Comparison of ENCODE assay signal across 30 mouse cellular contexts in the genomic region with DNA sequence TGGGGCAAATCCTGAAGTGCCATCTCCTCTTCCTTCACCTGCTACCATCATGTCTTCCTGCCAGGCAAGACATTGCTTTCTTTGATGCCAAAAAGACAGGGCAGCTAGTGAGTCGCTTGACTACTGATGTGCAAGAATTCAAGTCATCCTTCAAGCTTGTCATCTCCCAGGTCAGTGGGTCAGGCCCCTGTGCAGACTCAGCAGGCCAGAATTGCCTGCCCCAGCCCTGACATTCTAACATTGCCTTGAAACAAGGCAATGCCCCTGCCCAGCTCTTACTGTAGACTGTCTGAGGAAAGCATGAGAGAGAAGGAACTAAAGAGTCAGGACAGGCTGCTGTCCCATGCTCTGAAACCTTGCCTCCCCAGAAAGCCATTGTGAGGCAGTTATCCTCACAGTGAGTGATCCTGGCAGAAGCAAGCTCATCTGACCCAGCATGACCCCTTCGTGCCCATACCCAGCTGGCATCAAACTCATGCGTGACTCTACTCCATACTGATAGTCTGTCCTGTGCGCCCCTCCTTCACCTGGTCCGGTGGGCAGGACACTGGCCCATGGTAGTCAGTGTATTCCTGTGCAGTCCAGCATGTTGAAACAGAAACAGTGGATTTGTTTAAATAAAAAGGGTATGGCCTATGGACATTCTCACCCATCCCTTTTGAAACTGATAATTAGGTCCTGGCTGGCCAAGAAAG. TPM values are rescaled to one million over a fixed set of nuclear protein-coding genes. Genes with fewer than 3 reads are reported as not detected.
"Had no signal": no experiment of that assay in that cellular context is flagged by ENCODE, and none has a peak within 500 bp of the region (broad histone marks: within the 10 kb centered on the region; RNA-seq: fewer than 3 reads in every experiment).

No protein-coding gene starts in this region.

- H3K4me1 ChIP-seq: heart, embryonic 13.5 days; hindbrain, embryonic 12.5 days; intestine, embryonic 15.5 days; limb, embryonic 13.5 days; limb, embryonic 15.5 days had no signal

- ATAC-seq: inflammation-experienced regulatory T-cells, adult 6 months; intestine, postnatal 0 days; liver, embryonic 12.5 days had no signal

- H3K4me2 ChIP-seq: heart, embryonic 11.5 days; heart, embryonic 13.5 days; heart, embryonic 15.5 days; hindbrain, embryonic 12.5 days; hindbrain, embryonic 14.5 days; intestine, embryonic 15.5 days; limb, embryonic 13.5 days; limb, embryonic 15.5 days; liver, embryonic 12.5 days had no signal

- H3K4me3 ChIP-seq: gastrocnemius, adult 2 months; heart, adult 2 months; heart, embryonic 13.5 days; heart, embryonic 15.5 days; hindbrain, embryonic 10.5 days; hindbrain, embryonic 12.5 days; intestine, embryonic 15.5 days; layer of hippocampus, adult 2 months; left cerebral cortex, adult 2 months; limb, embryonic 13.5 days; limb, embryonic 15.5 days; liver, embryonic 12.5 days had no signal

- H3K9me3 ChIP-seq: heart, embryonic 13.5 days; heart, embryonic 15.5 days; hindbrain, embryonic 10.5 days; hindbrain, embryonic 12.5 days; intestine, embryonic 15.5 days; limb, embryonic 13.5 days; limb, embryonic 15.5 days; liver, embryonic 12.5 days had no signal

- H3K27ac ChIP-seq: gastrocnemius, adult 2 months; heart, adult 2 months; heart, embryonic 13.5 days; heart, embryonic 15.5 days; hindbrain, embryonic 10.5 days; hindbrain, embryonic 12.5 days; hindbrain, embryonic 14.5 days; intestine, embryonic 15.5 days; layer of hippocampus, adult 2 months; left cerebral cortex, adult 2 months; limb, embryonic 13.5 days; limb, embryonic 15.5 days; liver, embryonic 12.5 days; liver, embryonic 14.5 days had no signal

- DNase-seq: gastrocnemius, postnatal 10 days; heart, adult 2 months; heart, postnatal 14 days; heart, postnatal 36 days; kidney, adult 18-20 months; kidney, adult 8-10 months; kidney, postnatal 10 days; kidney, postnatal 25 days; kidney, postnatal 4 days had no signal

- H3K27me3 ChIP-seq: heart, embryonic 13.5 days; heart, embryonic 15.5 days; hindbrain, embryonic 12.5 days; intestine, embryonic 15.5 days; limb, embryonic 13.5 days; limb, embryonic 15.5 days; liver, embryonic 12.5 days had no signal

- H3K9ac ChIP-seq: heart, embryonic 13.5 days; heart, embryonic 15.5 days; hindbrain, embryonic 12.5 days; hindbrain, embryonic 14.5 days; intestine, embryonic 15.5 days; limb, embryonic 13.5 days; limb, embryonic 15.5 days; liver, embryonic 12.5 days; liver, embryonic 14.5 days had no signal

RNA-seq across cellular contexts. Expression of a gene that starts 12.1 kb away (rescaled TPM):
- total RNA-seq: granulocyte monocyte progenitor cell, adult 5-6 weeks; heart, postnatal 36 days; layer of hippocampus, postnatal 10 days; left cerebral cortex, postnatal 14 days; left cerebral cortex, postnatal 4 days; liver, adult 2 months had no signal
- polyA plus RNA-seq: heart, embryonic 15.5 days; inflammation-experienced regulatory T-cells, adult 6 months; liver, embryonic 12.5 days; liver, embryonic 14.5 days had no signal
